Mouse (Mus musculus) lung, embryonic 14.5 days (tissue): ENCODE measurements at regions not wholly inside any gene's neighbourhood (a gene's known extent, or its start where the extent isn't known, plus 50 kb on each side); places are given as distances from the start of the nearest gene placed in this dataset.

ENCODE experiments used
- ATAC-seq: fragments of 200-750 bp; cut with Nextera tagmentation; 2 replicates; pipeline ENCODE4 v1.8.0; 2017; ENCODE audit warnings: mild to moderate bottlenecking, moderate TSS enrichment, moderate library complexity; ENCODE audit not compliant: insufficient read depth
- DNase-seq: peaks from one replicate; pipeline ENCODE4 v3.0.0-alpha.2; 2015
- H3K27ac ChIP-seq: fragments of 300-500 bp; sonication (generic); 2 replicates; pipeline ENCODE4 v1.5.1; 2014; ENCODE audit warnings: low read depth, mild to moderate bottlenecking, moderate library complexity
- H3K27me3 ChIP-seq: fragments of 300-500 bp; sonication (generic); 2 replicates; pipeline ENCODE4 v1.6.1; 2014; ENCODE audit warnings: low read length, control low read depth; ENCODE audit not compliant: insufficient read depth
- H3K36me3 ChIP-seq: fragments of 300-500 bp; sonication (generic); 2 replicates; pipeline ENCODE4 v1.6.1; 2014; ENCODE audit warnings: control low read depth; ENCODE audit not compliant: insufficient read depth
- H3K4me1 ChIP-seq: fragments of 300-500 bp; sonication (generic); 2 replicates; pipeline ENCODE4 v1.6.1; 2014; ENCODE audit warnings: antibody characterized with exemption, control low read depth; ENCODE audit not compliant: insufficient read depth
- H3K4me2 ChIP-seq: fragments of 300-500 bp; sonication (generic); 2 replicates; pipeline ENCODE4 v1.6.1; 2014; ENCODE audit warnings: mild to moderate bottlenecking
- H3K4me3 ChIP-seq: fragments of 300-500 bp; sonication (generic); 2 replicates; pipeline ENCODE4 v1.5.1; 2014; ENCODE audit warnings: low read depth, low read length
- H3K9ac ChIP-seq: fragments of 300-500 bp; sonication (generic); 2 replicates; pipeline ENCODE4 v1.6.1; 2014
- H3K9me3 ChIP-seq: fragments of 300-500 bp; sonication (generic); 2 replicates; pipeline ENCODE4 v1.6.1; 2016; ENCODE audit warnings: low read depth, low read length, control low read depth
- CTCF ChIP-seq: IDR thresholded peaks from 2 replicates; pipeline ENCODE4 v1.5.1; 2016; ENCODE audit warnings: antibody characterized with exemption, low read depth
- WGBS: fragments of 180-500 bp; shearing (Covaris S2); extraction: QIAGEN DNeasy Blood & Tissue Kit; methylation state at CpG from one replicate; pipeline ENCODE4 v1.1.7; 2014; 5-methylcytosine and 5-hydroxymethylcytosine counted together

DNA sequence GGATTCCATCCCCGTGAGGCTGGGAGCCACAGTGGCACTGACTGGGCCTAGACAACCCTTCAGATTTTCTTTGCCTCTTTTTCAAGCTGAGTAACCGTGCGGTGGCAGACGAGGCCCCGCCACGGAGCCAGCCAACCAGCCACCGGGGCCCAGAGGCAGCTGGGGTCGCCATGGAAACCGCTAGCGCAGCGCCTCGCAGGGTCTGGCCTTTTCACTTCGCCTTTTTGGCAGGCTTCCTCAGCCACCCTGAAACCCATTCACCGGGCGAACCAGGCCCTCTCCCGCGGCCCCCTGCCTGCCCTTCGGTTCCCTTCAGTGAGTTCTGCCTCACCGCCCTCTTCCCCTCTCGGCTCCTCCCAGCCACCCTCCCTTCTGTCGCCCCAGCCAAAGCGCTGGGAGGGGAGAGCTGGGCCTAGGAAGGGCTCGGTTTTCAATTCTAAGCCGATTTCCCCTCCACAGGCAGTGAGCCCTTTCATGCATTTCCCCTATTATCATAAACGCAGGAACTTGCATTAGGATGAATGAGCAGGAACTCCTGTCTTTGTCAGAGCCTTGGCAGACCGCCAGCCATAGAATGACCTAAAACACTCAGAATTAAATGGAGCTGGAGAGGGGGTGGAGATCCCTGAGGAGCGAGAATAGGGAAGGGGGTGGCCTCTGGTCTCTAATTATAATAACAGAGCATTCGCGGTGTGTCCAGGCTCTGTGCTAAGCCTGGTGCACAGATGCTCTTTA, 60.6 kb downstream of the Irf2bpl start:
- ATAC-seq (peak; percentile 87), DNase-seq (peak; percentile 98)
- Histone ChIP-seq H3K9me3 (no peaks in the 10 kb centered on the region), H3K4me2 (peak overlapping the region; percentile 57), H3K9ac (peak overlapping the region; percentile 28), H3K4me1 (peaks cover 35% of the 10 kb centered on the region), H3K27ac (peak overlapping the region; percentile 99), H3K36me3 (no peaks in the 10 kb centered on the region), H3K4me3 (peak overlapping the region; percentile 20; the same call in 1 of the 2 replicates), H3K27me3 (no peaks in the 10 kb centered on the region)
- WGBS, result under 1% methylated on average over 29 of the region's 29 CpGs
- peak; percentile 17; the same call in 1 of the 2 replicates for TF ChIP-seq CTCF

DNA sequence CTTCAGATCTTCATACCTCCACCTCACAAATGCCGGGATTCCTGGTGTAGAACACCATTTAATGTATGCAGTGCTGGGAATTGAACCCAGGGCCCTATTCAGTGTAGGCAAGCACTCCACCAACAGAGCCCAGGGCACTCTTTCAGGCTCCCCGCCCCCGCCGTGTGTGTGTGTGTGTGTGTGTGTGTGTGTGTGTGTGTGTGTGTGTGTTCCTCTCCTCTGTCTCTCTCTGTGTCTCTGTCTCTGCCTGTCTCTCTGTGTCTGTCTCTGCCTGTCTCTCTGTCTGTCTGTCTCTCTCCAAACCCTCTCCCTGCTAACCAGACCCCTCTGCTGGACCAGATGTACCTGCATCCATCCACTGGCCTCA, 61.1 kb downstream of the Irf2bpl start:
- TF ChIP-seq CTCF, result no peak

DNA sequence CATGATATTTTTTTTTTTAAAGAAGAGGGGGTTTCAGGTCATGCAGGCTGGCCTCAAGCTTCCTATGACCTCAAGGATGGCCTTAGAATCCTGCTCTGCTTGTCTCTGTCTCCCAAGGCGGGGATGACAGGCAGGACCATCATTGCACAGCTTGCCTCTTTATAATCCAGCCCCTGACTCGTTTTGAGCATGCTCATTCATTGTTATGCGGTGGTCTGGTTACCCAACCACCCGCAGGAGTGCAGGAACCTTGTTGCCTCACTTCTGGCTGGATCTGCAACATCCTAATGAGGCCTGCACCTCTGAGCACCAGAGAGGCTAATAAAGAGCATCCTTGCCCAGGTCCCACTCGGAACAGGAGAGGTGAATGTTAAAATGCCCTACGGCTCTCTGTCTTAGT, 63.4 kb downstream of the Irf2bpl start:
- 73% methylated on average over 6 of the region's 6 CpGs for WGBS
- Histone ChIP-seq H3K4me1 (peaks cover 53% of the 10 kb centered on the region), H3K4me3 (no peak overlapping the region), H3K4me2 (no peak overlapping the region), H3K9me3 (no peaks in the 10 kb centered on the region), H3K36me3 (no peaks in the 10 kb centered on the region), H3K9ac (no peak overlapping the region), H3K27me3 (no peaks in the 10 kb centered on the region), H3K27ac (no peak overlapping the region)
- ATAC-seq (no peak), DNase-seq (no peak)
- no peak for TF ChIP-seq CTCF

More for the DNA sequence above, 61.1 kb downstream of the Irf2bpl start:
- peak overlapping the region; percentile 57 for H3K4me2 ChIP-seq
- DNase-seq (no peak), ATAC-seq (0 out of 2 replicates have a peak, but pooled peaks have one; percentile 2)
- H3K9me3 ChIP-seq, result no peaks in the 10 kb centered on the region
- H3K9ac ChIP-seq, result peak overlapping the region; percentile 28
- peaks cover 39% of the 10 kb centered on the region for H3K4me1 ChIP-seq
- H3K27me3 ChIP-seq, result no peaks in the 10 kb centered on the region
- peak overlapping the region; percentile 20; the same call in 1 of the 2 replicates for H3K4me3 ChIP-seq
- no peaks in the 10 kb centered on the region for H3K36me3 ChIP-seq
- H3K27ac ChIP-seq, result peak overlapping the region; percentile 99
- WGBS, result 45% methylated on average over 4 of the region's 4 CpGs

DNA sequence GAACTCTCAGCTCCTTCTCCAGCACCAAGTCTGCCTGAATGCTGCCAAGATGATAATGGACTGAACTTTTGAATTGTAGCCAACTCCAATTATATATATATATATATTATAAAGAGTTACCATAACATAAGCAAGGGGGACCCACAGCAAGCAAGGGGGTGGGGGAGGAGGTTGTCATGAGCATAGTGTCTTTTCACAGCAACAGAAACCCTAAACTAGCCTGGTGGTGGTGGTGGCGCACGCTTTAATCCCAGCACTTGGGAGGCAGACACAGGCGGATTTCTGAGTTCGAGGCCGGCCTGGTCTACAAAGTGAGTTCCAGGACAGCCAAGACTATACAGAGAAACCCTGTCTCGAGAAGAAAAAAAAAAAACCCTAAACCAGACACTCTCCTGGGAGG, 65.0 kb downstream of the Irf2bpl start:
- no peak overlapping the region for H3K4me3 ChIP-seq
- no peak for ATAC-seq
- no peak overlapping the region for H3K9ac ChIP-seq
- H3K36me3 ChIP-seq, result no peaks in the 10 kb centered on the region
- WGBS, result 88% methylated on average over 6 of the region's 6 CpGs
- H3K9me3 ChIP-seq, result no peaks in the 10 kb centered on the region
- no peak overlapping the region for H3K27ac ChIP-seq
- no peak for TF ChIP-seq CTCF
- H3K27me3 ChIP-seq, result no peaks in the 10 kb centered on the region
- peaks cover 40% of the 10 kb centered on the region for H3K4me1 ChIP-seq
- no peak overlapping the region for H3K4me2 ChIP-seq
- DNase-seq, result no peak

DNA sequence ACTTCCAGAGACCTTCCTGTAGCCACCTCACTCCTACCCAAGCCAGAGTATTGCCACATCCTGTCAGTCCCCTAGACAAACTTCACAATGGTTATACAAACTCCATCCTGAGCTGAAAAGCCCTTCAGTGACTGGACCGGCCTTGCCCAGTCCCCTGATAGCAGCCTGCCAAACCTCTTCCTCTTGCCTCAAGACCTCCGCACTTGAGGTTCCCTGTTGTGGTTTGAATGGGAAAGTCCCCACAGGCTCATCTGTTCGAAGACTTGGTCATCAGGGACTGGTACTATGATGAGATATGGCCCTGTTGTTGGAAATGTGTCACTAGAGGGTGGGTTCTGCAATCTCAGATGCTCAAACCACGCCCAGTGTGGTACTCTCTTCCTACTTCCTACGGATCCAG, 65.4 kb downstream of the Irf2bpl start:
- Histone ChIP-seq H3K4me2 (no peak overlapping the region), H3K9me3 (no peaks in the 10 kb centered on the region), H3K9ac (no peak overlapping the region), H3K4me3 (no peak overlapping the region), H3K36me3 (no peaks in the 10 kb centered on the region), H3K27me3 (no peaks in the 10 kb centered on the region), H3K4me1 (peaks cover 36% of the 10 kb centered on the region), H3K27ac (peak overlapping the region; percentile 56; the same call in 1 of the 2 replicates)
- no peak for TF ChIP-seq CTCF
- WGBS, result 54% methylated on average over 5 of the region's 5 CpGs
- DNase-seq, result no peak
- no peak for ATAC-seq

DNA sequence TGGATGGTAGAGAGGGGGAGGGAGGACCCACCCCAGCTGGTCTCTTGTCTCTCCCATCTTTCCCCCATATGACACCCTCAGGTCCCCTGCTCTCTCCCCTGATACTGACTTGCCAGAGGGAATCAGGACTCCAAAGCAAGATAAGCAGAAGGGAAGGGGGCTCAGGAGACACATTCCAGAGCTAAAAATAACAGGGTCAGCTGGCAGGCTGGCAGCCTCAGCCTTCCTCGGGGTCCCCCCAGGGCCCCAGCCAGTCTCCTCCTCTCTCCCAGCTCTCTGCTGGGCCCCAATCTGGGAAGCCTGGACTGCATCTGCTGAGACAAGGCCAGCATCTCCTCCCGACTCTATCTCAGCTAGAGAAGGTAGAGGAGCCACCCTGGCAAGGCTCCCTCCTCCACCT, 66.4 kb downstream of the Irf2bpl start:
- no peak for TF ChIP-seq CTCF
- DNase-seq (no peak), ATAC-seq (no peak)
- peaks cover 32% of the 10 kb centered on the region for H3K4me1 ChIP-seq
- no peak overlapping the region for H3K9ac ChIP-seq
- no peak overlapping the region for H3K4me2 ChIP-seq
- 5% methylated on average over 2 of the region's 2 CpGs for WGBS
- no peaks in the 10 kb centered on the region for H3K9me3 ChIP-seq
- H3K27ac ChIP-seq, result 0 out of 2 replicates have a peak overlapping the region, but pooled peaks have one; percentile 56
- H3K27me3 ChIP-seq, result no peaks in the 10 kb centered on the region
- H3K36me3 ChIP-seq, result no peaks in the 10 kb centered on the region
- H3K4me3 ChIP-seq, result no peak overlapping the region

DNA sequence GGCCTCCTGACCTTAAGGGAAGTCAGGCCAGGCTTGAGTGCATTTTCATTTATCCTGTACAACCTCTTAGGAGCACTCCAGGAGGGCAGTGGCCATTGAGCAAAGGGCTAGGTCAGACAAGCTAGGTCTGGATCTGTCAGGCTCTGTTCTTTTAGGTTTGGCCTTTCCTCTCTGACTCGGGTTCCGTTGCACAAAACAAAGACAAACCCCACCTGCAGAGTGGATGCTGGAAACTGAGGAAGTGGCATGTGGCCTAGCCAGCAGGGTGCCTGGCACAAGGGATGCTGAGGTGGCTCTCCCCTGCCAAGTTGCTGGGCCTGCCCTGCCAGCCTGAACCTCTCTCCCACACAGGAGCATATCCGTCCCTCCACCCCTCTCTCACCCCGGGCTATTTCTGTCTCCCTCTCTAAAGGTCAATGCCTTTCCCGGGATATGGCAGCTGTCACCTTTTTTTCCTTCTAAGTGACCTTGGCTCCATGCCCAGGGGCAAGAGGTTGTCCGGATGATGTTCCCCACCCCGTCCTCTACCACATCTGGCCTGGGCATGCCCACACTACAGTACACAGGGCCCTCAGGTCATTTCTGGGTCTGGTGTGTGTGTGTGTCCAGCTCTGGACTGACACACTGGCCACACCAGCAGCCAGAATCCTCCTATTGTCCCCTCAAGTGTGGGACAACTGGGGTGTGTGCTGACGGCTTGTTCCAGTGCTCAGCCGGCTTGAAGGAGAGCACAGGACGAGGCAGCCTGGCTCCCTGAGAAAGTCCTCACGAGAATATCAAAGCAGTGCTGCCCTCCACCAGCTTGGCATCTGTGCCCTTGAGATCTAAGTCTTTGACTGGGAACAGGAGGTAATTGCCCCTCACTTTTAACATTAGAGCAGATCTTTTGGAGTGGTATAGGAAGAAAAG, 67.6 kb downstream of the Irf2bpl start:
- H3K36me3 ChIP-seq, result no peaks in the 10 kb centered on the region
- no peak for DNase-seq
- no peaks in the 10 kb centered on the region for H3K9me3 ChIP-seq
- no peak overlapping the region for H3K9ac ChIP-seq
- H3K27me3 ChIP-seq, result no peaks in the 10 kb centered on the region
- WGBS, result 29% methylated on average over 11 of the region's 11 CpGs
- H3K27ac ChIP-seq, result peak overlapping the region; percentile 81
- H3K4me3 ChIP-seq, result no peak overlapping the region
- no peak overlapping the region for H3K4me2 ChIP-seq
- peaks cover 29% of the 10 kb centered on the region for H3K4me1 ChIP-seq
- TF ChIP-seq CTCF, result no peak
- 0 out of 2 replicates have a peak, but pooled peaks have one; percentile 39 for ATAC-seq
